Mouse (Mus musculus): ENCODE measurements around the gene Prkd3. TPM values are rescaled to one million over a fixed set of nuclear protein-coding genes. Genes with fewer than 3 reads are reported as not detected.

Gene Prkd3
- polyA plus RNA-seq, 1 experiment, result 12.8 TPM

- Histone ChIP-seq H3ac (ENCODE audit: control insufficient read depth, insufficient read length, low read depth) (no peak overlapping the region), H3K79me3 (ENCODE audit: low read depth) (peaks cover 30% of the 10 kb centered on the region), H3K36me3 (ENCODE audit: control insufficient read depth, insufficient read depth) (peaks cover 3% of the 10 kb centered on the region), H3K4me3 (ENCODE audit: insufficient read depth, poor library complexity, severe bottlenecking) (no peak overlapping the region), H3K79me2 (ENCODE audit: control insufficient read depth, insufficient read depth) (peaks cover 63% of the 10 kb centered on the region), H3K27me3 (ENCODE audit: control insufficient read depth, insufficient read depth, insufficient read length) (no peaks in the 10 kb centered on the region)
- TF ChIP-seq CTCF (IDR thresholded peaks at IDR 0.05; ENCODE audit: control insufficient read depth, insufficient read depth, insufficient read length) (no peak), FOSL1 (IDR thresholded peaks at IDR 0.05; ENCODE audit: insufficient read depth, low read length, poor library complexity, severe bottlenecking) (no peak), MYOD1 (IDR thresholded peaks at IDR 0.05; ENCODE audit: control insufficient read depth, insufficient read length, low read depth) (no peak), USF1 (IDR thresholded peaks at IDR 0.05; ENCODE audit: low read depth) (no peak), MYOG (IDR thresholded peaks at IDR 0.05; ENCODE audit: control insufficient read depth, extremely low read depth, insufficient read length) (no peak), MAX (IDR thresholded peaks at IDR 0.05) (no peak), CEBPB (IDR thresholded peaks at IDR 0.05; ENCODE audit: low read depth) (no peak)
Observed at GRCm38 (mm10) chr17:78994382-78994781, 26.2 kb downstream of the Prkd3 start.

DNA sequence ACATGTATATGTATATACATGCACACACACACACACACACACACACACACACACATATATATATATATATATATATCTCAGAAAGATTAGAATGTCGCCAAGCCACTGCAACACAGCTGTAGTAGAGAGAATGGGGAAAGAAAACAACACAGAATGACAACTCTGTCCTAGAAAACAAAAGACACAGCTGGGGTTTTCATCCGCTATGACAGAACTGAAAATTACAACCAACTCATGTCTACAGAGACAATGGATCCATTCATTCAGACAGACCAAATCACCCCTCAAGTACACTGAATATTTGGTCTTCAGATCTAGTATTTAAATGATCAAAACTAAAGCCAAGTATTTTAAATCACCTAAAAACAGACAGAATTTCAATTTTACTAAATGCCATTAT lies 26.9 kb downstream of the Prkd3 start:
- peaks cover 70% of the 10 kb centered on the region for H3K79me2 ChIP-seq (ENCODE audit: control insufficient read depth, insufficient read depth)
- no peaks in the 10 kb centered on the region for H3K27me3 ChIP-seq (ENCODE audit: control insufficient read depth, insufficient read depth, insufficient read length)
- H3K79me3 ChIP-seq (ENCODE audit: low read depth), result peaks cover 30% of the 10 kb centered on the region
- H3K36me3 ChIP-seq (ENCODE audit: control insufficient read depth, insufficient read depth), result peaks cover 3% of the 10 kb centered on the region
- no peak overlapping the region for H3ac ChIP-seq (ENCODE audit: control insufficient read depth, insufficient read length, low read depth)
- no peak overlapping the region for H3K4me3 ChIP-seq (ENCODE audit: insufficient read depth, poor library complexity, severe bottlenecking)
- TF ChIP-seq MAX (IDR thresholded peaks at IDR 0.05), result no peak
- TF ChIP-seq USF1 (IDR thresholded peaks at IDR 0.05; ENCODE audit: low read depth), result no peak
- no peak for TF ChIP-seq MYOD1 (IDR thresholded peaks at IDR 0.05; ENCODE audit: control insufficient read depth, insufficient read length, low read depth)
- TF ChIP-seq MYOG (IDR thresholded peaks at IDR 0.05; ENCODE audit: control insufficient read depth, extremely low read depth, insufficient read length), result no peak
- TF ChIP-seq FOSL1 (IDR thresholded peaks at IDR 0.05; ENCODE audit: insufficient read depth, low read length, poor library complexity, severe bottlenecking), result no peak
- TF ChIP-seq CTCF (IDR thresholded peaks at IDR 0.05; ENCODE audit: control insufficient read depth, insufficient read depth, insufficient read length), result no peak
- TF ChIP-seq CEBPB (IDR thresholded peaks at IDR 0.05; ENCODE audit: low read depth), result no peak

DNA sequence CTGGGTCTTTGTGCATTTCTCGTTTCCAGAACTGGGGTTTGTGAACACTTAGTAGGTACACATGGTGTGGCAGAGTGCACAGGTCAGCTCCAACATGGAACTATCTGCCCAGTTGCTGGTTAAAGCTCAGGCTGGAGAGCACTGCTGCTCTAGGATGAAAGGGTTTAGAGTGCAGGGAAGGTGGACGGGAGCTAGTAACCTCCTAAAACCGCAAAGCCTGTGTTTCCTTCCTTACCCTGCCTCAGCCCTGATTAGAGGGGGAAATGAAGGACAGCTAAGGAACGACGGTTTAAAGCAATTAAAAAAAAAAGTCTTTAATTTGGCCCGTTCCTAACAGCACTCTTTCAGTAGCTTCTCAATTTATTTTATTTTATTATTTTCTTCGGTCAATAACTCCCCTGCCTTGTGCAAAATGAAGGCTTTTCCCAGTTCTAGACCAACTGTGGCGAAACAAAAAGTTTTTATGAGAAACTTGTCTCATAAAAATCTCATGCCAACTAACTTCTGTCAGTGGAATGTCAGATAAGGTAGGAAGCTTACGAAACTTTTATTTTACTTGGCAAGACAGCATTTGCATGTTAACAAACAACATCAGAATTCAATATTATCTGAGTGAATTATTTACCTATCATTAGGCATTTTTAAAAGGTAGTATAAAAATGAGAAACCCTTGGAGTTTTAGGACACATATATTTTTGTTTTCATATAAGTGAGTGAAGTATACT lies 28.2 kb downstream of the Prkd3 start:
- Histone ChIP-seq H3K79me3 (ENCODE audit: low read depth) (peaks cover 34% of the 10 kb centered on the region), H3ac (ENCODE audit: control insufficient read depth, insufficient read length, low read depth) (no peak overlapping the region), H3K79me2 (ENCODE audit: control insufficient read depth, insufficient read depth) (peaks cover 79% of the 10 kb centered on the region), H3K4me3 (ENCODE audit: insufficient read depth, poor library complexity, severe bottlenecking) (no peak overlapping the region), H3K27me3 (ENCODE audit: control insufficient read depth, insufficient read depth, insufficient read length) (no peaks in the 10 kb centered on the region), H3K36me3 (ENCODE audit: control insufficient read depth, insufficient read depth) (peaks cover 3% of the 10 kb centered on the region)
- TF ChIP-seq MYOG (IDR thresholded peaks at IDR 0.05; ENCODE audit: control insufficient read depth, extremely low read depth, insufficient read length) (no peak), FOSL1 (IDR thresholded peaks at IDR 0.05; ENCODE audit: insufficient read depth, low read length, poor library complexity, severe bottlenecking) (no peak), USF1 (IDR thresholded peaks at IDR 0.05; ENCODE audit: low read depth) (no peak), MAX (IDR thresholded peaks at IDR 0.05) (no peak), CTCF (IDR thresholded peaks at IDR 0.05; ENCODE audit: control insufficient read depth, insufficient read depth, insufficient read length) (no peak), MYOD1 (IDR thresholded peaks at IDR 0.05; ENCODE audit: control insufficient read depth, insufficient read length, low read depth) (no peak), CEBPB (IDR thresholded peaks at IDR 0.05; ENCODE audit: low read depth) (no peak)

- no peaks in the 10 kb centered on the region for H3K27me3 ChIP-seq (ENCODE audit: control insufficient read depth, insufficient read depth, insufficient read length)
- TF ChIP-seq FOSL1 (IDR thresholded peaks at IDR 0.05; ENCODE audit: insufficient read depth, low read length, poor library complexity, severe bottlenecking), result no peak
- H3K79me3 ChIP-seq (ENCODE audit: low read depth), result peaks cover 37% of the 10 kb centered on the region
- H3K36me3 ChIP-seq (ENCODE audit: control insufficient read depth, insufficient read depth), result peaks cover 5% of the 10 kb centered on the region
- H3ac ChIP-seq (ENCODE audit: control insufficient read depth, insufficient read length, low read depth), result no peak overlapping the region
- H3K79me2 ChIP-seq (ENCODE audit: control insufficient read depth, insufficient read depth), result peaks cover 70% of the 10 kb centered on the region
- H3K4me3 ChIP-seq (ENCODE audit: insufficient read depth, poor library complexity, severe bottlenecking), result no peak overlapping the region
Observed at GRCm38 (mm10) chr17:78991549-78991948, 29.1 kb downstream of the Prkd3 start.

GRCm38 (mm10) chr17:78989015-78989414 lies 31.6 kb downstream of the Prkd3 start:
- TF ChIP-seq MYOG (IDR thresholded peaks at IDR 0.05; ENCODE audit: control insufficient read depth, extremely low read depth, insufficient read length) (no peak), FOSL1 (IDR thresholded peaks at IDR 0.05; ENCODE audit: insufficient read depth, low read length, poor library complexity, severe bottlenecking) (no peak), CTCF (IDR thresholded peaks at IDR 0.05; ENCODE audit: control insufficient read depth, insufficient read depth, insufficient read length) (no peak), CEBPB (IDR thresholded peaks at IDR 0.05; ENCODE audit: low read depth) (no peak), MYOD1 (IDR thresholded peaks at IDR 0.05; ENCODE audit: control insufficient read depth, insufficient read length, low read depth) (no peak), USF1 (IDR thresholded peaks at IDR 0.05; ENCODE audit: low read depth) (no peak), MAX (IDR thresholded peaks at IDR 0.05) (no peak)
- no peak overlapping the region for H3ac ChIP-seq (ENCODE audit: control insufficient read depth, insufficient read length, low read depth)

GRCm38 (mm10) chr17:78983736-78984135 lies 36.9 kb downstream of the Prkd3 start:
- Histone ChIP-seq H3K36me3 (ENCODE audit: control insufficient read depth, insufficient read depth) (peaks cover 23% of the 10 kb centered on the region), H3ac (ENCODE audit: control insufficient read depth, insufficient read length, low read depth) (no peak overlapping the region), H3K4me3 (ENCODE audit: insufficient read depth, poor library complexity, severe bottlenecking) (no peak overlapping the region), H3K27me3 (ENCODE audit: control insufficient read depth, insufficient read depth, insufficient read length) (no peaks in the 10 kb centered on the region), H3K79me2 (ENCODE audit: control insufficient read depth, insufficient read depth) (peaks cover 9% of the 10 kb centered on the region), H3K79me3 (ENCODE audit: low read depth) (peaks cover 8% of the 10 kb centered on the region)
- TF ChIP-seq MYOG (IDR thresholded peaks at IDR 0.05; ENCODE audit: control insufficient read depth, extremely low read depth, insufficient read length), result no peak
- no peak for TF ChIP-seq CEBPB (IDR thresholded peaks at IDR 0.05; ENCODE audit: low read depth)
- no peak for TF ChIP-seq MYOD1 (IDR thresholded peaks at IDR 0.05; ENCODE audit: control insufficient read depth, insufficient read length, low read depth)
- no peak for TF ChIP-seq MAX (IDR thresholded peaks at IDR 0.05)
- no peak for TF ChIP-seq FOSL1 (IDR thresholded peaks at IDR 0.05; ENCODE audit: insufficient read depth, low read length, poor library complexity, severe bottlenecking)
- TF ChIP-seq USF1 (IDR thresholded peaks at IDR 0.05; ENCODE audit: low read depth), result no peak
- TF ChIP-seq CTCF (IDR thresholded peaks at IDR 0.05; ENCODE audit: control insufficient read depth, insufficient read depth, insufficient read length), result no peak

More at GRCm38 (mm10) chr17:78989015-78989414, 31.6 kb downstream of the Prkd3 start:
- H3K36me3 ChIP-seq (ENCODE audit: control insufficient read depth, insufficient read depth), result peaks cover 8% of the 10 kb centered on the region
- H3K4me3 ChIP-seq (ENCODE audit: insufficient read depth, poor library complexity, severe bottlenecking), result no peak overlapping the region
- peaks cover 38% of the 10 kb centered on the region for H3K79me3 ChIP-seq (ENCODE audit: low read depth)
- no peaks in the 10 kb centered on the region for H3K27me3 ChIP-seq (ENCODE audit: control insufficient read depth, insufficient read depth, insufficient read length)
- peaks cover 62% of the 10 kb centered on the region for H3K79me2 ChIP-seq (ENCODE audit: control insufficient read depth, insufficient read depth)

All from C2C12 (cell line).